Mouse (Mus musculus) natural killer cell, adult 2 months (primary cell): ENCODE results near the gene Olfr5.
"Not testable (repeated sequence)": the region's sequence is repeated elsewhere in the genome, so short reads cannot be mapped to it uniquely, and the experiment has no call there.

ENCODE experiments used
- DNase-seq, 2 experiments: peaks; one replicate each; pipeline ENCODE4 v3.0.0; 2022; ENCODE audit warnings: low spot score in 2 of 2

Olfr5 gene

GRCm38 (mm10) chr7:6486841-6487240 lies at the start of gene Olfr5:
Gene Olfr5, minus strand, starts transcription at chr7:6486941.
- no peak for DNase-seq

- DNase-seq, result no peak
Measured at GRCm38 (mm10) chr7:6526141-6526540, 39.4 kb upstream of the Olfr5 start.

- DNase-seq, result no peak
Measured at GRCm38 (mm10) chr7:6525001-6525400, 38.3 kb upstream of the Olfr5 start.

GRCm38 (mm10) chr7:6522850-6523249 lies 36.1 kb upstream of the Olfr5 start, which contains the start of gene Olfr1349:
Gene Olfr1349, minus strand, starts transcription at chr7:6522950.
- DNase-seq, result no peak

GRCm38 (mm10) chr7:6521666-6522065 lies 34.9 kb upstream of the Olfr5 start:
- DNase-seq, result no peak

- no peak for DNase-seq
Measured at GRCm38 (mm10) chr7:6508648-6509047, 21.9 kb upstream of the Olfr5 start, which contains the start of gene Olfr1348. Gene Olfr1348, minus strand, starts transcription at chr7:6508748.

GRCm38 (mm10) chr7:6499655-6500054 lies 12.9 kb upstream of the Olfr5 start, which contains the start of gene Olfr1347:
Gene Olfr1347, minus strand, starts transcription at chr7:6499755.
- DNase-seq, result no peak

GRCm38 (mm10) chr7:6477633-6478032 lies 9.1 kb downstream of the Olfr5 start:
- not testable (repeated sequence) for DNase-seq

GRCm38 (mm10) chr7:6466951-6467350 lies 19.8 kb downstream of the Olfr5 start, which contains the start of gene Olfr1346:
Gene Olfr1346, plus strand, starts transcription at chr7:6467101.
- no peak for DNase-seq

- no peak for DNase-seq
Measured at GRCm38 (mm10) chr7:6456399-6456798, 30.3 kb downstream of the Olfr5 start.

GRCm38 (mm10) chr7:6455868-6456267 lies 30.9 kb downstream of the Olfr5 start, which contains the start of gene Olfr1336:
Gene Olfr1336, plus strand, starts transcription at chr7:6456168.
- DNase-seq, result no peak

- DNase-seq, result no peak
Measured at GRCm38 (mm10) chr7:6447771-6448170, 39.0 kb downstream of the Olfr5 start.

- no peak for DNase-seq
Measured at GRCm38 (mm10) chr7:6441173-6441572, 45.6 kb downstream of the Olfr5 start.

- DNase-seq, result no peak
Measured at GRCm38 (mm10) chr7:6438388-6438787, 48.4 kb downstream of the Olfr5 start, which contains the start of gene Olfr1344. Gene Olfr1344, plus strand, starts transcription at chr7:6438688.

- DNase-seq, result peak; percentile 2 to 24
Measured at GRCm38 (mm10) chr7:6430342-6430741, 56.4 kb downstream of the Olfr5 start.

GRCm38 (mm10) chr7:6429381-6429780 lies 57.4 kb downstream of the Olfr5 start:
- DNase-seq, result no peak
